ENCODE assay signal across 18 mouse cellular contexts in the genomic region with DNA sequence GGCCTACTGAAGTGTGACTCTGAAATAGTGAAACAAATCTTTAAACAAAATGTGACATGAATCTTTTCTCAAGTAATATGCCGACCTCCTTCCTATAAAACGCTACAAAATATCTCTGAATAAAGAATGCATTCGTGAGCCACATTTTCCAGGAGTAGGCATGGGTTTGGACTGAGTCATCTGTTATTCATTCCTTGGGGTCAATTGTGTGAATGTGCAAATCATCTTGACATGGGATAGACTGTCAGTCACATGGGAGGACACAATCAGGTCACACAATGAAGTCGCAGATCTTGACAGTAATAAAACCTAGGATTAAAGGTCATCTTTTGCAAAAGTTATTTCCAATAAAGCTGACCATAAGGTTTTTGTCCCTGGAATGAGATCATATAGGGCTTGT.
"Had no signal": no experiment of that assay in that cellular context is flagged by ENCODE, and none has a peak within 500 bp of the region (broad histone marks: within the 10 kb centered on the region; RNA-seq: fewer than 3 reads in every experiment).

No protein-coding gene starts in this region.

- H3K27ac ChIP-seq: limb, embryonic 12.5 days; liver, embryonic 13.5 days; lung, embryonic 15.5 days; macrophage; midbrain, embryonic 15.5 days; neural tube, embryonic 13.5 days; stomach, embryonic 15.5 days had no signal

- H3K9ac ChIP-seq: limb, embryonic 12.5 days; liver, embryonic 13.5 days; liver, postnatal 0 days; lung, embryonic 15.5 days; midbrain, embryonic 15.5 days; neural tube, embryonic 13.5 days; stomach, embryonic 15.5 days had no signal

- H3K27me3 ChIP-seq: liver, embryonic 13.5 days; lung, embryonic 15.5 days; megakaryocyte, embryonic 14.5 days; midbrain, embryonic 15.5 days; neural tube, embryonic 13.5 days; stomach, embryonic 15.5 days had no signal

- H3K9me3 ChIP-seq: limb, embryonic 12.5 days; liver, embryonic 13.5 days; lung, embryonic 15.5 days; megakaryocyte, embryonic 14.5 days; midbrain, embryonic 15.5 days; neural tube, embryonic 13.5 days; stomach, embryonic 15.5 days had no signal

- DNase-seq: kidney, postnatal 25 days; layer of hippocampus, adult 9-11 months; layer of hippocampus, postnatal 36 days; liver; liver, embryonic 13.5 days; liver, postnatal 0 days; lung, postnatal 14 days; right cerebral cortex, postnatal 14 days; thymus, adult 2 months; thymus, postnatal 36 days had no signal

- H3K4me1 ChIP-seq: limb, embryonic 12.5 days; liver, embryonic 13.5 days; lung, embryonic 15.5 days; midbrain, embryonic 15.5 days; neural tube, embryonic 13.5 days; stomach, embryonic 15.5 days had no signal

- H3K4me2 ChIP-seq: limb, embryonic 12.5 days; liver, embryonic 13.5 days; lung, embryonic 15.5 days; midbrain, embryonic 11.5 days; midbrain, embryonic 15.5 days; neural tube, embryonic 13.5 days; stomach, embryonic 15.5 days had no signal

- H3K4me3 ChIP-seq: limb, embryonic 12.5 days; liver, embryonic 13.5 days; lung, embryonic 15.5 days; megakaryocyte, embryonic 14.5 days; midbrain, embryonic 15.5 days; neural tube, embryonic 13.5 days; stomach, embryonic 15.5 days had no signal

- H3K36me3 ChIP-seq: limb, embryonic 12.5 days; liver, embryonic 13.5 days; lung, embryonic 15.5 days; midbrain, embryonic 15.5 days; neural tube, embryonic 13.5 days; stomach, embryonic 15.5 days had no signal

- ATAC-seq: liver, postnatal 0 days; midbrain, embryonic 15.5 days had no signal
